Mouse (Mus musculus) stomach, postnatal 0 days (tissue): ENCODE data around the gene Gm5148. TPM values are rescaled to one million over a fixed set of nuclear protein-coding genes. Genes with fewer than 3 reads are reported as not detected.

Experiments
- ATAC-seq: fragments of 200-750 bp; cut with Nextera tagmentation; 2 replicates; pipeline ENCODE4 v1.8.0; 2017; ENCODE audit not compliant: low FRiP score, low TSS enrichment
- DNase-seq: peaks from one replicate; pipeline ENCODE4 v3.0.0-alpha.2; 2016; ENCODE audit warnings: low spot score
- H3K27ac ChIP-seq: fragments of 300-500 bp; sonication (generic); replicated peaks from 2 replicates; pipeline ENCODE4 v1.5.1; 2014; ENCODE audit warnings: mild to moderate bottlenecking, control low read depth
- H3K27me3 ChIP-seq: fragments of 300-500 bp; sonication (generic); 2 replicates; pipeline ENCODE4 v1.6.1; 2014; ENCODE audit warnings: low read length; ENCODE audit not compliant: control insufficient read depth, insufficient read depth
- H3K36me3 ChIP-seq: fragments of 300-500 bp; sonication (generic); 2 replicates; pipeline ENCODE4 v1.6.1; 2014; ENCODE audit warnings: low read length, mixed read lengths; ENCODE audit not compliant: control insufficient read depth, insufficient read depth
- H3K4me1 ChIP-seq: fragments of 300-500 bp; sonication (generic); replicated peaks from 2 replicates; pipeline ENCODE4 v1.6.1; 2014; ENCODE audit warnings: antibody characterized with exemption; ENCODE audit not compliant: control insufficient read depth, insufficient read depth
- H3K4me2 ChIP-seq: fragments of 300-500 bp; sonication (generic); replicated peaks from 2 replicates; pipeline ENCODE4 v1.6.1; 2014; ENCODE audit warnings: low read depth, mild to moderate bottlenecking, control low read depth, moderate library complexity
- H3K4me3 ChIP-seq: fragments of 300-500 bp; sonication (generic); 2 replicates; pipeline ENCODE4 v1.5.1; 2014; ENCODE audit warnings: low read depth, low read length, control low read depth
- H3K9ac ChIP-seq: fragments of 300-500 bp; sonication (generic); 2 replicates; pipeline ENCODE4 v1.6.1; 2014; ENCODE audit warnings: mild to moderate bottlenecking, low read length, control low read depth, mixed read lengths
- H3K9me3 ChIP-seq: fragments of 300-500 bp; sonication (generic); 2 replicates; pipeline ENCODE4 v1.6.1; 2016; ENCODE audit warnings: low read length; ENCODE audit not compliant: control insufficient read depth
- CTCF ChIP-seq: IDR thresholded peaks from 2 replicates; pipeline ENCODE4 v1.5.1; 2016; ENCODE audit warnings: antibody characterized with exemption, low read depth, mild to moderate bottlenecking, moderate library complexity
- EP300 ChIP-seq: optimal IDR thresholded peaks from 2 replicates; pipeline ENCODE3; 2016; ENCODE audit warnings: antibody characterized with exemption
- WGBS: fragments of 180-500 bp; shearing (Covaris S2); extraction: QIAGEN DNeasy Blood & Tissue Kit; methylation state at CpG from one replicate; pipeline ENCODE4 v1.1.7; 2014; 5-methylcytosine and 5-hydroxymethylcytosine counted together
- polyA plus RNA-seq: library from polyadenylated mRNA; unstranded; fragments of >200 nt; fragmentation: Nextera tagmentation; extraction: Ambion mirVana; gene quantifications from 2 replicates; pipeline ENCODE4 v1.2.1, GENCODE M21; 2015

Gm5148 gene
- polyA plus RNA-seq, 1 experiment from 2014 or later = 4.9 TPM

DNA sequence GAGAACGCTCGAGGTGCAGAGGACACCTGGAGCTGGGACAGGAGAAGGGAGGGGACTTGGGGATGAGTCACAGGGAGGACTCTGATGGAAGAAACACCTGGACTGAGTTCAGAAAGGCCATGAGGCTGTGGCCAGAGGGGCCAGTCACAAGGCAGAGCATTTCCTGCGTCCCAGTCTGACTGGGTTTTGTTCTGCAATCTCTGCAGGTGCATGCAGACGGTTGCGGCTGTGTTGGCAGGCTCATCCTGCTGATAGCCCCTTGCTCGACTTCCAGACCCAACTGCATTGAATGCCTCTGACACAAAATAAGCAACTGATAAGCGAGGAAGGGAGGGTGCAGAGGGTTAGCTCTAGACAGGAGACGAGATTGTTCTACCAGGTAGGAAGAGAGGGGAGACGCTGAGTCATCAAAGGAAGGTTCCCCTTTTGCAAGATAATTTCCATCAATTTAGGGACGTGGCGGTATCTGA is 49.2 kb downstream of the Gm5148 start:
- no peak for ATAC-seq
- TF ChIP-seq EP300 (no peak), CTCF (no peak)

DNA sequence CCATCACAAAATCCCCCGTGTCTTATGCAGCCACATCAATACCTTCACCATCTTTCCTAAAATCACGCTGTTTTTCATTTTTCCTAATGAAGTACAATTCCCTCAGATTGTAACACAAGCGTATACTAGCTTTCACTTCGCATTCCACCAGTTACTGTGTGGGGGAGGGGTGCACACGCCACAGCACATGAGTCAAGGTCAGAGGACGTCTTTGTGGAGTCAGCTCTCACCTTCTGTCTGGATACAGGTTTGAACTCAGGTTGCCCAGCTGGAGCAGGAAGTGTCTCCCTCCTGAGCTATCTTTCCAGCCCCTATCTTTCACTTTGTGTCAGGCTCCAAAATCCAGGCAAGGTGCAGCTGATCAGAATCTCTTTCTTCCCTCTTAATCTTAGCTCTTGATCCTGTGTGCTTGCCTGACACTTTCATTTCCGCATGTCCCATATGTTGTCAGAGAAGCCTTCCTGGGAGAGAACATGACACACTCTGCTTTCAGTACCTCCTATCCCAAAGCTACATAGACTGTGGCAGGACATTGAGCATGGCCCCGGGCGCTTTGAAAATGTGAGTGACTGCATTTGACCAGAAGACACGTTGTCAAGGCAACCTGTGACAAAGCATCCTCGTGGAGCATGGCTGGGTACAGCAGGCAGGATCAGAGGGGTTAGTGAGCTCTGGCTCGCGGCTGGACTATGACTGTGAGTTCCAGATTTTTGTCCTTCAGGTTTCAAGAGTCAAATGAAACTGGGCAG is 50.6 kb downstream of the Gm5148 start:
- H3K9ac ChIP-seq = no peak overlapping the region
- no peak overlapping the region for H3K4me3 ChIP-seq
- TF ChIP-seq EP300 (no peak), CTCF (no peak)
- ATAC-seq (0 out of 2 replicates have a peak, but pooled peaks have one; percentile 26), DNase-seq (no peak)
- H3K4me1 ChIP-seq = 0 out of 2 replicates have a peak, but pooled peaks cover 2% of the 10 kb centered on the region
- 62% methylated on average over 13 of the region's 13 CpGs for WGBS
- no peak overlapping the region for H3K27ac ChIP-seq
- H3K27me3 ChIP-seq = no peaks in the 10 kb centered on the region
- no peaks in the 10 kb centered on the region for H3K9me3 ChIP-seq
- no peak overlapping the region for H3K4me2 ChIP-seq
- no peaks in the 10 kb centered on the region for H3K36me3 ChIP-seq

More for the DNA sequence above, 49.2 kb downstream of the Gm5148 start:
- 69% methylated on average over 11 of the region's 11 CpGs for WGBS
- no peak overlapping the region for H3K4me2 ChIP-seq
- DNase-seq = no peak
- H3K27me3 ChIP-seq = no peaks in the 10 kb centered on the region
- H3K9me3 ChIP-seq = no peaks in the 10 kb centered on the region
- H3K4me1 ChIP-seq = 0 out of 2 replicates have a peak, but pooled peaks cover 2% of the 10 kb centered on the region
- no peaks in the 10 kb centered on the region for H3K36me3 ChIP-seq
- H3K4me3 ChIP-seq = no peak overlapping the region
- H3K9ac ChIP-seq = no peak overlapping the region
- H3K27ac ChIP-seq = 0 out of 2 replicates have a peak overlapping the region, but pooled peaks have one; percentile 4

DNA sequence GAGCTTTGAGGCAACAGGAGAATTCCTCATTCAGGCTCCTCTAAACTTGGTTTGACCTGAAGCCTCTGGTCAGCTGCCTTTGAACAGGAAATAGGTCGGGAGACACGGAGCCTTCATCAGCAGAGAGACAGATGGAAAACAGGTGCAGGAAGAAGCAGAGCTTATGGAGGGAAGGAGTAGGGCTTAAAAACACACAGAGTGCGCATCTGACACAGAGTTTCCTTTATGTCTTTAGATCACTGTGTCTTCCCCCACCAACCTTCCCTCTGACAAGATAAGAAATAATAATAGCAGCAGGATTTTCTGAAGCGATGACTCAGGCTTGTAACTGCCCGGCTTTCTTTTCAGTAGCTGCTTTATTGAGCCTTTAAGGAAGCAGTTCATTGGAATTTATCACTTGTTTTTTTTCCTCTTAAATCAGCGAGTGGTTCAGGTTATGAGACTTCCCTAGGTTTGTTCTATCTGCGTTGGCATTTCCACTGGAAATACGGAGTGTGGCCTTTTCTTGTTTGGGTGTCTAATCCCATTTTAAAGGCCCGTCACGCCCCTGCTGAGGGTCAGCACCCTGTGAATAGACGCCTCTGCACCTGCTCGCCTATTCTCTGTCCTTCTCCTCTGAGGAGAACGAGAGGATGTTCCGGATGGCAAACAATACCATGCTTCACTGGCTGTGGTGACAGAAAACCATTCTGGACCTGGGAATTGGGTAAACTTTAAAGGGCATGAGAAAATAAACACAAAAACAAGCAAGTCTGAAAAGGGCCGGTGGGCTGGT is 51.8 kb downstream of the Gm5148 start:
- ATAC-seq (no peak), DNase-seq (no peak)
- H3K4me1 ChIP-seq = 0 out of 2 replicates have a peak, but pooled peaks cover 2% of the 10 kb centered on the region

DNA sequence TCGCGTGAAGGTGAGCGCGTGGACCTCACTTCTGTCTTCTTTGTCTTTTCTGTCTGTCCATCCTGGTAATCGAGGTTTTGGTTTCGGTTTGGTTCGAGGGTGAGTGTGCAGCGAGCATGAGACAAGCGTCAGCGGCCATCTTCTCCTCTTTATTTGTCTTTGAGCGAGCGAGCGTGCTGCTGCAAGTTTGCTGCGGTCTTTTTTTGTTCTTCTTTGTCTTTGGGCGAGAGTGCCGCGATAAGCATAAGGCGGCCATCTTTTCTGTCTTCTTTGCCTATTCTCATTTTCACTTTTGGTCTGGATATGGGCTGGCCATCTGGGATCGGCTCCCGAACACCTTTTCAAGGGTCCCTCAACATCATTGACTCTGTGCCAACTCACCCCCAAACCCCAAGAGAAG is 55.2 kb downstream of the Gm5148 start:
- Histone ChIP-seq H3K36me3 (no peaks in the 10 kb centered on the region; the same call in 1 of the 2 replicates), H3K4me3 (no peak overlapping the region), H3K4me1 (no peaks in the 10 kb centered on the region), H3K27me3 (no peaks in the 10 kb centered on the region), H3K9ac (no peak overlapping the region), H3K4me2 (no peak overlapping the region), H3K9me3 (no peaks in the 10 kb centered on the region), H3K27ac (no peak overlapping the region)
- no peak for TF ChIP-seq CTCF
- no peak for TF ChIP-seq EP300
- WGBS = 97% methylated on average over 20 of the region's 20 CpGs
- DNase-seq = no peak
- ATAC-seq = no peak

More for the DNA sequence above, 51.8 kb downstream of the Gm5148 start:
- H3K4me3 ChIP-seq = no peak overlapping the region
- WGBS = 44% methylated on average over 15 of the region's 15 CpGs
- no peaks in the 10 kb centered on the region for H3K9me3 ChIP-seq
- H3K27me3 ChIP-seq = no peaks in the 10 kb centered on the region
- TF ChIP-seq EP300 (no peak), CTCF (no peak)
- H3K9ac ChIP-seq = no peak overlapping the region
- H3K27ac ChIP-seq = no peak overlapping the region
- no peak overlapping the region for H3K4me2 ChIP-seq
- H3K36me3 ChIP-seq = no peaks in the 10 kb centered on the region

DNA sequence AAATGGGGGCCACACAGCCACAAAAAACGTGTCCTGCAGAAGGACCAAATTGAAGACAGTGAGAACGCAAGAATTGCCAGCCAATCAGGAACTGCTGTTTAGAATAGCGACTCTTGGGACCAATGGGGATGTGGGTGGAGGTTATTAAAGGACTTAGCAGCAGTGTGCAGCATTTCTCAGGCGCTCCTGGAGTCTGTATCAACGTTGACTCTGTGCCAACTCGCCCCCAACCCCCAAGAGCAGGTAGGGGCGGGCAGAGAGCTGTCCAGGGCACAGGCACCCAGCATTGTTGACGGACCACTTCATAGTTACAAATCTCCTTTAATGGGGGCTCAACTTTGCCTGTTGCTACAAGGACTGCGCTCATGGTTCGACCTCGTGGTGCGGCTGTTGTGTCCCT is 55.6 kb downstream of the Gm5148 start:
- no peak for DNase-seq
- Histone ChIP-seq H3K27ac (no peak overlapping the region), H3K4me1 (no peaks in the 10 kb centered on the region), H3K4me3 (no peak overlapping the region), H3K36me3 (no peaks in the 10 kb centered on the region; the same call in 1 of the 2 replicates), H3K9me3 (no peaks in the 10 kb centered on the region), H3K4me2 (no peak overlapping the region), H3K27me3 (no peaks in the 10 kb centered on the region), H3K9ac (no peak overlapping the region)
- TF ChIP-seq EP300 = no peak
- no peak for TF ChIP-seq CTCF
- 94% methylated on average over 12 of the region's 12 CpGs for WGBS
- no peak for ATAC-seq
